Mouse (Mus musculus): Measurements from ENCODE around the gene Cabp4. TPM values are rescaled to one million over a fixed set of nuclear protein-coding genes. Genes with fewer than 3 reads are reported as not detected.
A peak's percentile ranks its signal among the peaks of the same experiment; 100 is the strongest.

Cabp4 gene
- total RNA-seq (2018; cell fraction: chromatin; rRNA removed): under 1 TPM in 1 of 26 experiments, not detected in 25; 0.67 TPM
- under 1 TPM in 9 of 26 experiments, not detected in 17; 0.07 to 0.19 (median 0.14) TPM for total RNA-seq (2018; cell fraction: cytosol; rRNA removed)
- total RNA-seq (2018; cell fraction: nucleus; rRNA removed): 1 to 10 TPM in 2 of 26 experiments, under 1 TPM in 8, not detected in 16; 0.22 to 1.3 (median 0.45) TPM
- not detected in 3 replicates for polyA plus RNA-seq (2018)

- Histone ChIP-seq H3K79me2 (ENCODE audit: inconsistent target) (peaks cover 3% of the 10 kb centered on the region), H3K27ac (no peak within 1 kb of the TSS), H3K4me3 (ENCODE audit: inconsistent target) (no peak within 1 kb of the TSS), H3K36me3 (ENCODE audit: inconsistent target) (no peaks in the 10 kb centered on the region)
- 61% methylated on average over 7 of the region's 7 CpGs for WGBS (ENCODE audit: missing documents)
Measured at GRCm38 (mm10) chr19:4143759-4144268, at the start of gene Cabp4. Gene Cabp4, minus strand, starts transcription at chr19:4144033.

- Histone ChIP-seq H3K27ac (peak overlapping the region; percentile 76; the same call in 1 of the 2 replicates), H3K79me2 (ENCODE audit: inconsistent target) (peaks cover 39% of the 10 kb centered on the region), H3K36me3 (ENCODE audit: inconsistent target) (peaks cover 45% of the 10 kb centered on the region), H3K4me3 (ENCODE audit: inconsistent target) (peak overlapping the region; percentile 99)
- WGBS (ENCODE audit: missing documents): 64% methylated on average over 6 of the region's 6 CpGs
Measured at GRCm38 (mm10) chr19:4193129-4193528, 49.3 kb upstream of the Cabp4 start.

GRCm38 (mm10) chr19:4192251-4192985 is 48.6 kb upstream of the Cabp4 start:
- Histone ChIP-seq H3K27ac (peak overlapping the region; percentile 76), H3K36me3 (ENCODE audit: inconsistent target) (peaks cover 38% of the 10 kb centered on the region), H3K79me2 (ENCODE audit: inconsistent target) (peaks cover 39% of the 10 kb centered on the region), H3K4me3 (ENCODE audit: inconsistent target) (peak overlapping the region; percentile 99)
- WGBS (ENCODE audit: missing documents): under 1% methylated on average over 35 of the region's 52 CpGs

GRCm38 (mm10) chr19:4191528-4192250 is 47.9 kb upstream of the Cabp4 start, which contains the start of gene Ppp1ca:
Gene Ppp1ca, plus strand, starts transcription at chr19:4192065.
- H3K4me3 ChIP-seq (ENCODE audit: inconsistent target): peak within 1 kb of the TSS; percentile 99
- H3K79me2 ChIP-seq (ENCODE audit: inconsistent target): peaks cover 36% of the 10 kb centered on the region
- H3K27ac ChIP-seq: peak within 1 kb of the TSS; percentile 76
- WGBS (ENCODE audit: missing documents): 2% methylated on average over 44 of the region's 47 CpGs
- peaks cover 33% of the 10 kb centered on the region for H3K36me3 ChIP-seq (ENCODE audit: inconsistent target)

- H3K79me2 ChIP-seq (ENCODE audit: inconsistent target): peaks cover 32% of the 10 kb centered on the region
- H3K27ac ChIP-seq: peak within 1 kb of the TSS; percentile 60
- H3K36me3 ChIP-seq (ENCODE audit: inconsistent target): peaks cover 26% of the 10 kb centered on the region
- WGBS (ENCODE audit: missing documents): 19% methylated on average over 4 of the region's 4 CpGs
- H3K4me3 ChIP-seq (ENCODE audit: inconsistent target): peak within 1 kb of the TSS; percentile 99; the same call in 1 of the 2 replicates
Measured at GRCm38 (mm10) chr19:4190831-4191334, 47.0 kb upstream of the Cabp4 start, which contains the start of gene Tbc1d10c. Gene Tbc1d10c, minus strand, starts transcription at chr19:4191284.

GRCm38 (mm10) chr19:4189051-4189620 is 45.3 kb upstream of the Cabp4 start:
- peaks cover 10% of the 10 kb centered on the region for H3K36me3 ChIP-seq (ENCODE audit: inconsistent target)
- WGBS (ENCODE audit: missing documents): 59% methylated on average over 12 of the region's 12 CpGs
- H3K27ac ChIP-seq: no peak overlapping the region
- H3K79me2 ChIP-seq (ENCODE audit: inconsistent target): peaks cover 19% of the 10 kb centered on the region
- no peak overlapping the region for H3K4me3 ChIP-seq (ENCODE audit: inconsistent target)

- Histone ChIP-seq H3K27ac (no peak overlapping the region), H3K36me3 (ENCODE audit: inconsistent target) (no peaks in the 10 kb centered on the region), H3K79me2 (ENCODE audit: inconsistent target) (peaks cover 1% of the 10 kb centered on the region), H3K4me3 (ENCODE audit: inconsistent target) (no peak overlapping the region)
- WGBS (ENCODE audit: missing documents): 68% methylated on average over 3 of the region's 3 CpGs
Measured at GRCm38 (mm10) chr19:4187303-4187702, 43.5 kb upstream of the Cabp4 start.

- no peak overlapping the region for H3K4me3 ChIP-seq (ENCODE audit: inconsistent target)
Measured at GRCm38 (mm10) chr19:4184976-4185975, 41.4 kb upstream of the Cabp4 start.

GRCm38 (mm10) chr19:4183689-4184088 is 39.9 kb upstream of the Cabp4 start:
- Histone ChIP-seq H3K36me3 (ENCODE audit: inconsistent target) (no peaks in the 10 kb centered on the region), H3K27ac (no peak overlapping the region), H3K79me2 (ENCODE audit: inconsistent target) (no peaks in the 10 kb centered on the region), H3K4me3 (ENCODE audit: inconsistent target) (no peak overlapping the region)
- WGBS (ENCODE audit: missing documents): 97% methylated on average over 2 of the region's 2 CpGs

More at GRCm38 (mm10) chr19:4184976-4185975, 41.4 kb upstream of the Cabp4 start:
- Histone ChIP-seq H3K36me3 (ENCODE audit: inconsistent target) (no peaks in the 10 kb centered on the region), H3K79me2 (ENCODE audit: inconsistent target) (no peaks in the 10 kb centered on the region), H3K27ac (no peak overlapping the region)
- 42% methylated on average over 15 of the region's 15 CpGs for WGBS (ENCODE audit: missing documents)

- no peak overlapping the region for H3K4me3 ChIP-seq (ENCODE audit: inconsistent target)
- no peaks in the 10 kb centered on the region for H3K79me2 ChIP-seq (ENCODE audit: inconsistent target)
- H3K36me3 ChIP-seq (ENCODE audit: inconsistent target): no peaks in the 10 kb centered on the region
- WGBS (ENCODE audit: missing documents): 44% methylated on average over 3 of the region's 3 CpGs
- H3K27ac ChIP-seq: no peak overlapping the region
Measured at GRCm38 (mm10) chr19:4181892-4182291, 38.1 kb upstream of the Cabp4 start.

GRCm38 (mm10) chr19:4180411-4180810 is 36.6 kb upstream of the Cabp4 start:
- H3K36me3 ChIP-seq (ENCODE audit: inconsistent target): no peaks in the 10 kb centered on the region
- 81% methylated on average over 7 of the region's 7 CpGs for WGBS (ENCODE audit: missing documents)
- H3K27ac ChIP-seq: no peak overlapping the region
- H3K79me2 ChIP-seq (ENCODE audit: inconsistent target): no peaks in the 10 kb centered on the region
- no peak overlapping the region for H3K4me3 ChIP-seq (ENCODE audit: inconsistent target)

GRCm38 (mm10) chr19:4175368-4175947 is 31.6 kb upstream of the Cabp4 start, which contains the start of gene Carns1:
Gene Carns1, minus strand, starts transcription at chr19:4175479.
- 92% methylated on average over 11 of the region's 11 CpGs for WGBS (ENCODE audit: missing documents)
- H3K79me2 ChIP-seq (ENCODE audit: inconsistent target): no peaks in the 10 kb centered on the region
- H3K27ac ChIP-seq: no peak within 1 kb of the TSS
- no peaks in the 10 kb centered on the region for H3K36me3 ChIP-seq (ENCODE audit: inconsistent target)
- H3K4me3 ChIP-seq (ENCODE audit: inconsistent target): no peak within 1 kb of the TSS

GRCm38 (mm10) chr19:4172925-4173324 is 29.1 kb upstream of the Cabp4 start:
- Histone ChIP-seq H3K27ac (no peak overlapping the region), H3K79me2 (ENCODE audit: inconsistent target) (no peaks in the 10 kb centered on the region), H3K4me3 (ENCODE audit: inconsistent target) (no peak overlapping the region), H3K36me3 (ENCODE audit: inconsistent target) (no peaks in the 10 kb centered on the region)
- WGBS (ENCODE audit: missing documents): 89% methylated on average over 11 of the region's 11 CpGs

All from macrophage (primary cell).